Mouse (Mus musculus): ENCODE measurements around the gene Lpcat2b. TPM values are rescaled to one million over a fixed set of nuclear protein-coding genes. Genes with fewer than 3 reads are reported as not detected.
A peak's percentile ranks its signal among the peaks of the same experiment; 100 is the strongest.

The Lpcat2b gene
- polyA plus RNA-seq, 1 experiment from 2014 or later: not detected

- Histone ChIP-seq H3K4me1 (no peaks in the 10 kb centered on the region), H3K9ac (replicated peaks) (no peak overlapping the region), H3K27ac (replicated peaks) (no peak overlapping the region), H3K36me3 (no peaks in the 10 kb centered on the region), H3K27me3 (no peaks in the 10 kb centered on the region), H3K9me3 (no peaks in the 10 kb centered on the region), H3K4me3 (no peak overlapping the region), H3K4me2 (replicated peaks) (no peak overlapping the region)
- ATAC-seq (ENCODE audit: low FRiP score, low read depth): no peak
- WGBS: 81% methylated on average over 2 of the region's 2 CpGs
Observed at GRCm38 (mm10) chr5:107415098-107415497, 16.3 kb upstream of the Lpcat2b start.

- no peak overlapping the region for H3K27ac ChIP-seq (replicated peaks)
- H3K4me2 ChIP-seq (replicated peaks): no peak overlapping the region
- no peak overlapping the region for H3K9ac ChIP-seq (replicated peaks)
- ATAC-seq (ENCODE audit: low FRiP score, low read depth): no peak
- no peaks in the 10 kb centered on the region for H3K27me3 ChIP-seq
- H3K9me3 ChIP-seq: no peaks in the 10 kb centered on the region
- no peaks in the 10 kb centered on the region for H3K4me1 ChIP-seq
- WGBS: 83% methylated on average over 1 of the region's 1 CpGs
- H3K4me3 ChIP-seq: no peak overlapping the region
- no peaks in the 10 kb centered on the region for H3K36me3 ChIP-seq
Observed at GRCm38 (mm10) chr5:107421676-107422075, 9.7 kb upstream of the Lpcat2b start.

- no peaks in the 10 kb centered on the region for H3K9me3 ChIP-seq
- no peaks in the 10 kb centered on the region; the same call in 1 of the 2 replicates for H3K27me3 ChIP-seq
- H3K27ac ChIP-seq (replicated peaks): no peak overlapping the region
- no peak overlapping the region for H3K4me3 ChIP-seq
- H3K4me2 ChIP-seq (replicated peaks): no peak overlapping the region
- WGBS: 88% methylated on average over 5 of the region's 5 CpGs
- H3K36me3 ChIP-seq: no peaks in the 10 kb centered on the region
- no peak for ATAC-seq (ENCODE audit: low FRiP score, low read depth)
- no peak overlapping the region for H3K9ac ChIP-seq (replicated peaks)
- peaks cover 8% of the 10 kb centered on the region for H3K4me1 ChIP-seq
Observed at GRCm38 (mm10) chr5:107434001-107434400, 2.7 kb downstream of the Lpcat2b start.

GRCm38 (mm10) chr5:107436185-107436584 is 4.8 kb downstream of the Lpcat2b start:
- peaks cover 8% of the 10 kb centered on the region for H3K4me1 ChIP-seq
- no peaks in the 10 kb centered on the region for H3K36me3 ChIP-seq
- H3K9ac ChIP-seq (replicated peaks): no peak overlapping the region
- H3K4me3 ChIP-seq: no peak overlapping the region
- no peaks in the 10 kb centered on the region; the same call in 1 of the 2 replicates for H3K27me3 ChIP-seq
- no peak overlapping the region for H3K4me2 ChIP-seq (replicated peaks)
- ATAC-seq (ENCODE audit: low FRiP score, low read depth): no peak
- H3K27ac ChIP-seq (replicated peaks): no peak overlapping the region
- WGBS: 92% methylated on average over 6 of the region's 6 CpGs
- no peaks in the 10 kb centered on the region for H3K9me3 ChIP-seq

GRCm38 (mm10) chr5:107436587-107437209 is 5.3 kb downstream of the Lpcat2b start:
- Histone ChIP-seq H3K4me1 (peaks cover 8% of the 10 kb centered on the region), H3K4me2 (replicated peaks) (peak overlapping the region; percentile 68; the same call in 1 of the 2 replicates), H3K9ac (replicated peaks) (no peak overlapping the region), H3K4me3 (no peak overlapping the region), H3K27me3 (no peaks in the 10 kb centered on the region; the same call in 1 of the 2 replicates), H3K27ac (replicated peaks) (no peak overlapping the region), H3K9me3 (no peaks in the 10 kb centered on the region), H3K36me3 (no peaks in the 10 kb centered on the region)
- WGBS: 78% methylated on average over 6 of the region's 6 CpGs
- ATAC-seq (ENCODE audit: low FRiP score, low read depth): no peak

GRCm38 (mm10) chr5:107437464-107438281 is 6.3 kb downstream of the Lpcat2b start, which contains the start of gene Btbd8:
Btbd8 (plus strand) TSS chr5:107437997.
- under 1% methylated on average over 51 of the region's 51 CpGs for WGBS
- H3K9me3 ChIP-seq: no peaks in the 10 kb centered on the region
- ATAC-seq (ENCODE audit: low FRiP score, low read depth): peak; percentile 94
- H3K27ac ChIP-seq (replicated peaks): peak within 1 kb of the TSS; percentile 79
- H3K4me1 ChIP-seq: peaks cover 8% of the 10 kb centered on the region
- H3K9ac ChIP-seq (replicated peaks): peak within 1 kb of the TSS; percentile 88
- H3K4me2 ChIP-seq (replicated peaks): peak within 1 kb of the TSS; percentile 68
- peak within 1 kb of the TSS; percentile 93 for H3K4me3 ChIP-seq
- H3K36me3 ChIP-seq: no peaks in the 10 kb centered on the region
- no peaks in the 10 kb centered on the region; the same call in 1 of the 2 replicates for H3K27me3 ChIP-seq

- peak overlapping the region; percentile 88 for H3K9ac ChIP-seq (replicated peaks)
- no peaks in the 10 kb centered on the region for H3K36me3 ChIP-seq
- no peaks in the 10 kb centered on the region for H3K9me3 ChIP-seq
- peak overlapping the region; percentile 68 for H3K4me2 ChIP-seq (replicated peaks)
- peak overlapping the region; percentile 79 for H3K27ac ChIP-seq (replicated peaks)
- H3K4me1 ChIP-seq: peaks cover 8% of the 10 kb centered on the region
- 27% methylated on average over 7 of the region's 7 CpGs for WGBS
- H3K4me3 ChIP-seq: peak overlapping the region; percentile 93
- no peak for ATAC-seq (ENCODE audit: low FRiP score, low read depth)
- H3K27me3 ChIP-seq: no peaks in the 10 kb centered on the region; the same call in 1 of the 2 replicates
Observed at GRCm38 (mm10) chr5:107438353-107438752, 7.0 kb downstream of the Lpcat2b start.

GRCm38 (mm10) chr5:107441881-107442280 is 10.5 kb downstream of the Lpcat2b start:
- Histone ChIP-seq H3K4me2 (replicated peaks) (no peak overlapping the region), H3K27me3 (no peaks in the 10 kb centered on the region), H3K9me3 (no peaks in the 10 kb centered on the region), H3K27ac (replicated peaks) (no peak overlapping the region), H3K9ac (replicated peaks) (no peak overlapping the region), H3K36me3 (no peaks in the 10 kb centered on the region), H3K4me3 (no peak overlapping the region), H3K4me1 (peaks cover 8% of the 10 kb centered on the region)
- WGBS: 83% methylated on average over 5 of the region's 5 CpGs
- ATAC-seq (ENCODE audit: low FRiP score, low read depth): no peak

- H3K9ac ChIP-seq (replicated peaks): no peak overlapping the region
- no peaks in the 10 kb centered on the region for H3K4me1 ChIP-seq
- H3K27ac ChIP-seq (replicated peaks): no peak overlapping the region
- H3K4me2 ChIP-seq (replicated peaks): no peak overlapping the region
- H3K36me3 ChIP-seq: no peaks in the 10 kb centered on the region
- H3K9me3 ChIP-seq: no peaks in the 10 kb centered on the region
- H3K27me3 ChIP-seq: no peaks in the 10 kb centered on the region
- 91% methylated on average over 4 of the region's 4 CpGs for WGBS
- no peak overlapping the region for H3K4me3 ChIP-seq
- ATAC-seq (ENCODE audit: low FRiP score, low read depth): no peak
Observed at GRCm38 (mm10) chr5:107444251-107444650, 12.9 kb downstream of the Lpcat2b start.

- ATAC-seq (ENCODE audit: low FRiP score, low read depth): no peak
- H3K27ac ChIP-seq (replicated peaks): no peak overlapping the region
- no peak overlapping the region for H3K9ac ChIP-seq (replicated peaks)
- H3K27me3 ChIP-seq: no peaks in the 10 kb centered on the region
- H3K4me1 ChIP-seq: no peaks in the 10 kb centered on the region
- 90% methylated on average over 4 of the region's 4 CpGs for WGBS
- no peaks in the 10 kb centered on the region for H3K9me3 ChIP-seq
- H3K36me3 ChIP-seq: no peaks in the 10 kb centered on the region
- H3K4me2 ChIP-seq (replicated peaks): no peak overlapping the region
- no peak overlapping the region for H3K4me3 ChIP-seq
Observed at GRCm38 (mm10) chr5:107447977-107448376, 16.6 kb downstream of the Lpcat2b start.

- no peak overlapping the region for H3K27ac ChIP-seq (replicated peaks)
- no peak overlapping the region for H3K4me3 ChIP-seq
- no peaks in the 10 kb centered on the region for H3K27me3 ChIP-seq
- 90% methylated on average over 4 of the region's 4 CpGs for WGBS
- no peaks in the 10 kb centered on the region for H3K4me1 ChIP-seq
- no peaks in the 10 kb centered on the region for H3K9me3 ChIP-seq
- no peaks in the 10 kb centered on the region for H3K36me3 ChIP-seq
- H3K4me2 ChIP-seq (replicated peaks): no peak overlapping the region
- no peak overlapping the region for H3K9ac ChIP-seq (replicated peaks)
- no peak for ATAC-seq (ENCODE audit: low FRiP score, low read depth)
Observed at GRCm38 (mm10) chr5:107448784-107449183, 17.4 kb downstream of the Lpcat2b start.

- 87% methylated on average over 5 of the region's 5 CpGs for WGBS
- no peaks in the 10 kb centered on the region for H3K36me3 ChIP-seq
- H3K9me3 ChIP-seq: no peaks in the 10 kb centered on the region
- H3K9ac ChIP-seq (replicated peaks): no peak overlapping the region
- H3K27me3 ChIP-seq: no peaks in the 10 kb centered on the region
- no peaks in the 10 kb centered on the region for H3K4me1 ChIP-seq
- H3K4me2 ChIP-seq (replicated peaks): no peak overlapping the region
- no peak for ATAC-seq (ENCODE audit: low FRiP score, low read depth)
- no peak overlapping the region for H3K27ac ChIP-seq (replicated peaks)
- H3K4me3 ChIP-seq: no peak overlapping the region
Observed at GRCm38 (mm10) chr5:107449620-107450019, 18.3 kb downstream of the Lpcat2b start.

Measured in midbrain, embryonic 12.5 days (tissue).